In genomic region chr2:164441155-164441554, GRCm38 (mm10) we compare ENCODE assay signal across 8 mouse cellular contexts. TPM values are rescaled to one million over a fixed set of nuclear protein-coding genes. Genes with fewer than 3 reads are reported as not detected.
DNase-seq lines count a peak whose midpoint lies in the region; ATAC-seq and TF ChIP-seq lines count a peak whose summit lies in the region.

No protein-coding gene starts in this region.

- no peak for TF ChIP-seq CTCF in lung, adult 2 months (IDR thresholded peaks at IDR 0.05; ENCODE audit: insufficient read depth, low read length)

- H3K9ac ChIP-seq in embryonic facial prominence, embryonic 13.5 days, result peak overlapping the region; percentile 37; the same call in 1 of the 2 replicates

- H3K9me3 ChIP-seq in embryonic facial prominence, embryonic 13.5 days, result no peaks in the 10 kb centered on the region

- no peak overlapping the region for H3K27ac ChIP-seq in embryonic facial prominence, embryonic 13.5 days

- WGBS in lung, adult 2 months, result 41% methylated on average over 8 of the region's 8 CpGs
- 29% methylated on average over 8 of the region's 8 CpGs for WGBS in embryonic facial prominence, embryonic 13.5 days

- no peaks in the 10 kb centered on the region; the same call in 1 of the 2 replicates for H3K4me1 ChIP-seq in lung, adult 2 months (ENCODE audit: control insufficient read depth, insufficient read depth, low read length)
- peaks cover 70% of the 10 kb centered on the region for H3K4me1 ChIP-seq in embryonic facial prominence, embryonic 13.5 days

- H3K36me3 ChIP-seq in embryonic facial prominence, embryonic 13.5 days, result no peaks in the 10 kb centered on the region; the same call in 1 of the 2 replicates

- ATAC-seq in embryonic facial prominence, embryonic 13.5 days (ENCODE audit: insufficient number of reproducible peaks, insufficient read depth, low FRiP score, low TSS enrichment, low read depth), result no peak

- no peak for DNase-seq in lung, adult 2 months
- no peak for DNase-seq in lung, postnatal 10 days
- DNase-seq in kidney, postnatal 25 days, result peak; percentile 65 to 81
- peak; percentile 62 to 76 for DNase-seq in spleen, adult 18-20 months
- no peak for DNase-seq in right cerebral cortex, postnatal 10 days (ENCODE audit: low spot score in 2 of 2)
- DNase-seq in urinary bladder, adult 2 months (ENCODE audit: low spot score), result no peak
- DNase-seq in frontal cortex, postnatal 36 days (ENCODE audit: low spot score in 2 of 2), result no peak

- TF ChIP-seq POLR2A in lung, adult 2 months (IDR thresholded peaks at IDR 0.05; ENCODE audit: borderline replicate concordance, extremely low read depth, low read depth, low read length), result no peak

- peak overlapping the region; percentile 80 for H3K4me2 ChIP-seq in embryonic facial prominence, embryonic 13.5 days

- no peaks in the 10 kb centered on the region for H3K27me3 ChIP-seq in embryonic facial prominence, embryonic 13.5 days

- peak overlapping the region; percentile 68 for H3K4me3 ChIP-seq in lung, adult 2 months (replicated peaks; ENCODE audit: extremely low read depth, low read depth, low read length)
- peak overlapping the region; percentile 76 for H3K4me3 ChIP-seq in embryonic facial prominence, embryonic 13.5 days

RNA-seq across cellular contexts. Expression of gene Sdc4, which starts 2.5 kb away (rescaled TPM):
- 75.1 and 91.1 TPM in 2 replicates for polyA plus RNA-seq in lung, adult 2 months (2012; rRNA removed)
- 81.5 and 87.8 TPM in 2 replicates for polyA plus RNA-seq in embryonic facial prominence, embryonic 13.5 days (2015; fragmentation: Nextera tagmentation; extraction: Ambion mirVana)
- polyA plus RNA-seq in urinary bladder, adult 2 months (2012; rRNA removed), result 150 and 162 TPM in 2 replicates

RNA-seq across cellular contexts. Expression of gene Sys1, which starts 15.6 kb away (rescaled TPM):
- 89.8 and 133 TPM in 2 replicates for polyA plus RNA-seq in lung, adult 2 months (2012; rRNA removed)
- polyA plus RNA-seq in embryonic facial prominence, embryonic 13.5 days (2015; fragmentation: Nextera tagmentation; extraction: Ambion mirVana), result 56.0 and 65.9 TPM in 2 replicates
- polyA plus RNA-seq in urinary bladder, adult 2 months (2012; rRNA removed), result 38.9 and 45.9 TPM in 2 replicates

RNA-seq across cellular contexts. Expression of gene Gm20458, which starts 19.6 kb away (rescaled TPM):
- polyA plus RNA-seq in lung, adult 2 months (2012; rRNA removed), result 47.7 and 52.2 TPM in 2 replicates
- 7.7 and 8.3 TPM in 2 replicates for polyA plus RNA-seq in embryonic facial prominence, embryonic 13.5 days (2015; fragmentation: Nextera tagmentation; extraction: Ambion mirVana)
- polyA plus RNA-seq in urinary bladder, adult 2 months (2012; rRNA removed), result 3.0 and 4.4 TPM in 2 replicates

RNA-seq across cellular contexts. Expression of gene Trp53tg5, which starts 32.4 kb away (rescaled TPM):
- not detected in 2 replicates for polyA plus RNA-seq in lung, adult 2 months (2012; rRNA removed)
- polyA plus RNA-seq in embryonic facial prominence, embryonic 13.5 days (2015; fragmentation: Nextera tagmentation; extraction: Ambion mirVana), result not detected in 2 replicates
- not detected in 2 replicates for polyA plus RNA-seq in urinary bladder, adult 2 months (2012; rRNA removed)

RNA-seq across cellular contexts. Expression of gene Matn4, which starts 36.2 kb away (rescaled TPM):
- polyA plus RNA-seq in lung, adult 2 months (2012; rRNA removed), result 78.0 and 80.1 TPM in 2 replicates
- polyA plus RNA-seq in embryonic facial prominence, embryonic 13.5 days (2015; fragmentation: Nextera tagmentation; extraction: Ambion mirVana), result 66.0 and 105 TPM in 2 replicates
- polyA plus RNA-seq in urinary bladder, adult 2 months (2012; rRNA removed), result 3.1 and 3.4 TPM in 2 replicates

Comparison
In these comparisons a context has a peak if more than half of its experiments do, and no peak if none do; other contexts are left out.
1. DNase-seq: peak in kidney, postnatal 25 days (2 of 2) and spleen, adult 18-20 months (2 of 2); none in lung, adult 2 months (single experiment), lung, postnatal 10 days (single experiment), right cerebral cortex, postnatal 10 days (0 of 2), urinary bladder, adult 2 months (single experiment) and frontal cortex, postnatal 36 days (0 of 2).